Comparison of ENCODE assay signal across 11 mouse cellular contexts in the genomic region with DNA sequence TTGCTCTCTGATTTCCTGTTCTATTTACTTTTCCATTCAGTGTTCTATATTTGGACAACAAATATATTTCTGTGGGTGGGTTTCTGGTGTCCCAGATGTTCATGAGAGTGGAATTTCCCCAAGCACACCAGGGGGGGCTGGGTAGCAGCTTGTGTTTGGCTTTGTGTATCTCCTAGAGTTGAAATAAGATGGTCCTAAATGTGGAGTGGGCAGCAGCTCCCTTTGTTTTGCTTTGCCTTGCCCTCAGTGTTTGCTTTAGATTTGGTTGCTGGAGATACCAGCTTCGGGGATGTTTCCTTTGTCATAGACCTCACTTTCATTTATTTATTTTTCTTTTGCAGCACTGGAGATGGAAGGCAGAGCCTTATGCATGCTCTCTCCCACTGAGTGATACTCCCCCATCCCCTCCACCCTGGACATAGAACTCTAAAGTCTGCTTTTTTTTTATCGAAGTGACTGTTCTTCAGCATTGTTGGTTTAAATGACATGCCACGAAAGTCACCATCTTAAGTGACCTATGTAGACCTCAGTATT.
"Had no signal": no experiment of that assay in that cellular context is flagged by ENCODE, and none has a peak within 500 bp of the region (broad histone marks: within the 10 kb centered on the region; RNA-seq: fewer than 3 reads in every experiment).

No protein-coding gene starts in this region.

- H3K27ac ChIP-seq: layer of hippocampus, adult 2 months; limb, embryonic 13.5 days; liver, embryonic 14.5 days; midbrain, embryonic 13.5 days; stomach, embryonic 15.5 days had no signal

- H3K9me3 ChIP-seq: limb, embryonic 13.5 days; midbrain, embryonic 13.5 days; stomach, embryonic 15.5 days had no signal

- H3K9ac ChIP-seq: limb, embryonic 13.5 days; liver, embryonic 14.5 days; midbrain, embryonic 13.5 days; stomach, embryonic 15.5 days had no signal

- DNase-seq: kidney, adult 18-20 months; kidney, postnatal 4 days; left cerebral cortex, postnatal 4 days; lung, adult 18-20 months; right cerebral cortex, postnatal 14 days; thymus, postnatal 4 days had no signal

- ATAC-seq: midbrain, embryonic 13.5 days had no signal

- H3K36me3 ChIP-seq: limb, embryonic 13.5 days; midbrain, embryonic 13.5 days; stomach, embryonic 15.5 days had no signal

- H3K4me2 ChIP-seq: limb, embryonic 13.5 days; midbrain, embryonic 13.5 days; stomach, embryonic 15.5 days had no signal

- H3K4me1 ChIP-seq: stomach, embryonic 15.5 days had no signal

- H3K4me3 ChIP-seq: layer of hippocampus, adult 2 months; limb, embryonic 13.5 days; midbrain, embryonic 13.5 days; stomach, embryonic 15.5 days had no signal

- H3K27me3 ChIP-seq: limb, embryonic 13.5 days; midbrain, embryonic 13.5 days; stomach, embryonic 15.5 days had no signal
